Mouse (Mus musculus): ENCODE measurements at regions not wholly inside any gene's neighbourhood (a gene's known extent, or its start where the extent isn't known, plus 50 kb on each side); places are given as distances from the start of the nearest gene placed in this dataset.
A peak's percentile ranks its signal among the peaks of the same experiment; 100 is the strongest.

DNA sequence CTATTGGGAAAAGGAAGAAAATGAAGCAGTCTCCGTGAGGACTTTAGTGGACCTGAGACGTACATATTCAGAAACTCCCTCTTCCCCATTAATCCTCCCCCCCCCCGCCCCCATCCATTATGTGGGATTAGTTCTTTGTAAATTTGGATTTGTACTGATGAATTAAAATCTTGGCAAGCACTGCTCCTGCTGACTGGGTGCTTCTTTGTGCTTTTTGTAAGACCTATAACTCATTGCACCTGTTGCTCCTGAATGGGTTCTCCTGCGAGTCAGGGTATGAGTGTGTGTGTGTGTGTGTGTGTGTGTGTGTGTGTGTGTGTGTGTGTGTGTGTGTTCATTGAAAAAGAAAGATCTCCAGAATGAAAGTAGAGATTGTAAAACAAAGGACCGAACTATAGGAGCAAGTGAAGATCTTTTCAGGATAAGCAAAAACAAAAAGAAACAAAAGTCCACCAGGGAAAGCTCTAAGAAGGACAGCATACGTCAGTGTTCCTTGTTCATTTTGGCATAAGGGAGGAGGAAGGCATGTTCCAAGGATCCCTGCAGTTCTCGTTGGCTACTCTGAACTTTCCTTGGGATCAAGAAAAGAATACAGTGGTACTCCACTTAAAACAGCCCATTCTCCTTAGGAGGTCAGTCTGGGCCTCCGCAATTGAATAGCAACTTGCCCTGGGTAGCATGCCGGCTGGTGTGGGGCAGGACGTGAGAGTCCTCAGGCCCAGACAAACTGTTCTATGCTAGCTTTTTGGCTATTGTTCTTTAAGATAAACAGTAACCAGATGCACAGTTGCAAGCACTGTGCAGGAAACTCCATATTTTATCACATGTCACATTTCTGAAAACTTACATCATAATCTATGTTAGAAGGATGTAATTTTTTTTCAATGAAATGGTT is 131.9 kb upstream of the Zfp462 start:
- no peak for DNase-seq (ENCODE audit: low spot score)

DNA sequence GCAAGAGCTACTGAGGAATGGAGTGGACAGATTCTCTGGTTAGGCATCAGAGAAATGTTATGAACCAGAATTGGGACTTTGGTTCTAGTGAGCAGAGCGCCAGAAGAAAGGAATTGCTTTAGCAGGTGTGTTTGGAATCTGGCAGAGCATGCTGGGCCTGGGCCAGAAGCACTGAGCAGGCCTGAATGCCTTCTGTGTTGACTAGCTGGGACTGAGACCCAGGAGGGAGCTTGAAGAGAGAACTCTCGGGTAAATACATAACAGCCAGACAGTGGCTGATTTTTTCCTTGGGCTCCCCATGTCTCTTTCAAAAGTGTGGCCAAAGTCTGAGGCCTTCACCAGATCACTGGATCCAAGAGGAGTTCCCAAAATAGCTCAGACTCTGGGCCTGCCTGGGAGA is 107.5 kb upstream of the Zfp462 start:
- no peak for DNase-seq (ENCODE audit: low spot score)

DNA sequence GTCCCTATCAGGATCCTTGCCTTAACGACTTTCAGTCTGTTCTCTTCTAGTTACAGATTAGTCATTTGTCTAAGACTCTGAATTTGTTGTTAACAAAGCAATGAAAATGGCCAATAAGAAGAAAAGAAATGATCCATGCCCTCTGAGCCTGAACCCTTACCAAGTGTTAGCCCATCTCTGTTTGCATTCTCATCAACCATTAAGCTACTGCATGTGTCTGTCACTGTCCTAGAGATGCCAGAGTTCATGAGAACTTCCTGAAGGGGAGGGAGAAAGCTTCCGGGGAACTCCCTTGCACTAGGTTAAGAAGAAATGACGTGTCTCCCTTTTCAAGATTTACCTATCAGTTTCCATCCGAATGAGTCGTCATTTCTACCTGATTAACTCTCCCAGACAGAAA is 106.7 kb upstream of the Zfp462 start:
- DNase-seq (ENCODE audit: low spot score) = no peak

DNA sequence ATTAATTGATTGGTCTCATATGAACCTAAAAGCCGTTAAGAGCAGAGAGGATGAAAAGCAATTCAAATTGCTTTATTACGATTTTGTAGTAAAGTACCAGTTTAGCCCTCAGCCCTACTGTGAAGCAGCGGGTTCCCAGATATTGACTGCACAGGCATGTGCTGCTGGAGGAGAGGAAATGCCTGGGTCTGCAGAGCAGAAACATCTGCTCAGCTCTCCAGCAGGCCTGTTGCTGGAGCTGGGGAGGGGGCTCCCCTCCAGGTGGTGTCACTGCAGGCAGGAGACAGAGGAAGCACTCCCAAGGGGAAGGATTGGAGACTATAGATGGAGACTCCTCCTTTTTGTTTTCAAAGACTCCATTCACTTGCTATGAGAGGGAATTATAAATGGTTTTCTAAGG is 106.1 kb upstream of the Zfp462 start:
- DNase-seq (ENCODE audit: low spot score) = no peak

DNA sequence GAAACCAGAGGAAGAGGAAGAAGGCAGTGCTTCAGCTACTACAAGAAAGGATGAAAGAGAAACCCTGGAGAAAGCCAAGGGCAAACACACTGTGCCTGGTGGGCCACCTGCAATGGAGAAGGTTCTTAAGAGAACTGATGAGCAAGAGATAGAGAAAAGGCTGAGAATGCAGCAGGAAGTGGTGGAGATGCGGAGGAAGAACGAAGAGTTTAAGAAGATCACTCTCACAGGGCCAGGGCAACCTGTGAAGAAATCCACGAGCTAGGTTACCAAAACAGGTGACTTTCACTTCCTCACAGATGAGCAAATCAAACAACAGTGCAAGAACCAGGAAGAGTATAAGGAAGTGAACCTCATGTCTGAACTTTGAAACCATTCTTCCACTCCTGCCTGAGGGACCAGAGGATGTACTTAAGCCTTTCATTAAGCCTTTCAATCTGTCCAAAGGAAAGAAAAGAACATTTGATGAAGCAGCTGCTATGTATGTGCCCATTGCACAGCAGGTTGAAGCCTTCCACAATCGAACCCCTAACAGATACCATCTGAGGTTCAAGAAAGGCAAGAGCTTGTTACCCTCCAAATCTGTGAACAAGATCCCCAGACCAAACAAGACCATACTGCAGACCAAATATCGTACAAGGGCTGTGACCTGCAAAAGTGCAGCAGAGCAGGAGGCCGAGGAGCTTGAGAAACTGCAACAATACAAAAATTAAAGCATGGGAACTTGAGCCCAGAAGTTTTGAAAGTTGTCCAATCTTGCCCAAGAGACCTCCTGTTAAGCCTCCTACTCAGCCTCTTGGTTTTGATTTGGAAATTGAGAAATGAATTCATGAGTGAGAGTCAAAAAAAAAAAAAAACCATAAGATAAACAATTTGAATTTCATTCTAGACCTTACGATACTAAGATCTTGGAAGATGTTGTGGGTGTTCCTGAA is 91.6 kb upstream of the Zfp462 start:
- DNase-seq (ENCODE audit: low spot score) = no peak

DNA sequence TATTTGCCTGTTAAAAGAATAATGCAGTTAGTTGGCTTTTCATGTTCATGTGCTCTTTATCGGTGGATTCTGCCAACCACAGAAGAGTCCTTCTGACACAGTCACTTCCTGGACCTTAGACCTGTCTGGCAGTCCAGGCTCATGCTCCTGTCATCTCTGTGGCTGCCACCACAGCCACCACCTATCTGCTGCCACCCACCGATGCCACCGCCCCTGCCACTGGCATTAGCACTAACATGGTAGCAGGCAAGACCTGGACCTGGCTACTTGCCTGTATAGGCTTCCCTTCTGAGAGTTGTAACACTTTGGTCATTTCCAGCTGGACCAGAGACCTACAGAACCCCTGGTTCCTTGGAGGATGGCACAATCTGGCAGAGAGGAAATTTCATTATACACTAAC is 86.2 kb upstream of the Zfp462 start:
- DNase-seq (ENCODE audit: low spot score) = no peak

DNA sequence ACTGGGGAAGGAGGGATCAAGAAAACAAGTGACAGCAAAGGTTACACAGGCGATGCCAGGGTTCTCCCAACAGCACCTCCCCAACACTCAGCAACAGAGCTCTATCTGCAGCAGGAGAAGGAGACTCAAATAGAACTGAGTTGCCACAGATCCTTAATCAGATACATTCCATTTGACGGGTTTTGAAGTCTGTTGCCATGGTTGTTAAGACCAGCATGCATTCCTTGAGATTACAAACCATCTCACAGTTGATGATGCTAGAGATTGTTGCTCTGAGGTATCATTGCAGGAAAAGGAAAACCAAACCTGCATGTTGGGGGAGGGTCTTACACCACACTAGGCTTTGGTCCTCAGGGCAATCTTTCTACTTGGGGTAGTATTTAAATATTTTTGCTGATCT is 78.8 kb upstream of the Zfp462 start:
- DNase-seq (ENCODE audit: low spot score) = no peak

DNA sequence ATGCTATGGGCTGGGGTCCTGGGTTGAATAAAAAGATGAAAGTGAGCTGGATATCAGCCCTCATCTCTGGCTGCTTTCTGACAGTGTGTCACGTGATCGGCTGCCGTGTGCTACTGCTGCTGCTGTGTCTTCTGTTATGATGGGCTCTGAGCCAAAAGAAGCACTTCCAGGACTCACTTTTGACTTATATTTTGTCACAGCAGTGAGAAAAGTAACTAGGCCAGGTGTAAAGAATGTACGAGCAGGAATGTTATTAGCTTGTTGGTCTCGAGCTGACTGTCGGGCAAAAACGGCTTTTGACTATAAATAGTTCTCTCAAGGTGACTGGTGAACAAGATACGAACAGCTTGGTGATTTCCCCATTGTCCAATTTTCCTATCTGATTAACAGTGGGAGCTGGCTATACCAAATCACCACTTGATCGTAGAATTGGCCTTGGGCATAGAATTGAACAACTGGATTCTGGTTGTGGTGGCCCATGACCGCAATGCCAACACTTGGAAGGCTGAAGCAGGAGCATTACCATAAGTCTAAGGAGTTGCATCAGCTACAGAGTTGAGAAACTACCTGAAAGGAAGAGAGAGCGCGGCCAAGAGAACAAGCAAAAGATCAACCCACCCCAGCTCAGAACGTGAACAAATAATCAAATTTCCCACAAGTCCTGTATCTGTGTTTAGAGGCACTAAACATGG is 70.6 kb upstream of the Zfp462 start:
- DNase-seq (ENCODE audit: low spot score) = no peak

DNA sequence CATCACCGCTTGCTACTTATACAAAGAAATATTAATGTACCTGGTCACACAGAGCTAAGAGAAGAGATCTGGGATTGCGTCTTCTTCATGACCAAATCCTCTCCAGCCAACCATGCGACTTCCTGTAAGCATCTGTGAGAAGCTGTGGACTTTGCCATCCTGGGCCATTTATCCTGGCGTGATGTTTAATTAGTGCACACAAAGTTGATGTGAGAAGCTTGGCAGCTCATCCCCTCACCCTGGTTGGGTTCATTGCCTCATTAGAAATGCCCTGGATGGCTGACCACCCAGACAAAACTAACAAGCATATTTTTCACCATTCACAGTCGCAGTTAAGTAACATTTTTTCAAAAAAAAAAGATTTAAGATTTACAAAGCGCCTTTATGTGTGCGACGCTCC is 69.3 kb upstream of the Zfp462 start:
- DNase-seq (ENCODE audit: low spot score) = peak; percentile 35

DNA sequence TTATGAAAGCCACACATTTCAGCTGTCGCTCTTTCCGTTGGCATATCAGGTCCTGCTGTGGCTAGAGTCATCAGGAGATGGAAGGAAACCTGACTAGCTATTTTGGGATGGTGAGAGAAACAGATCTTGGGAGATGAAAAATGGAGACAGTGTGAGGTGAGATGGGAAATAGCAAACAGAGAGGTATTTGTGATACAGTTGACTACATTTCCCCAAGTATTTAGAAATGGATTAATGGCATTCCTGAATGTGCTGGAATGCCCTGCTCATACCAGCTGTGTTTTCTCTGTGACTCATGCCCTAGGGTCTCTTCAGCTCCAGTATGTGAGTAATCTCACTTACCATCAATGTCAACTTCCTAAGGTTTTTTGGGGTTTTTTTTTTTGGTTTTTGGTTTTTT is 67.5 kb upstream of the Zfp462 start:
- no peak for DNase-seq (ENCODE audit: low spot score)

DNA sequence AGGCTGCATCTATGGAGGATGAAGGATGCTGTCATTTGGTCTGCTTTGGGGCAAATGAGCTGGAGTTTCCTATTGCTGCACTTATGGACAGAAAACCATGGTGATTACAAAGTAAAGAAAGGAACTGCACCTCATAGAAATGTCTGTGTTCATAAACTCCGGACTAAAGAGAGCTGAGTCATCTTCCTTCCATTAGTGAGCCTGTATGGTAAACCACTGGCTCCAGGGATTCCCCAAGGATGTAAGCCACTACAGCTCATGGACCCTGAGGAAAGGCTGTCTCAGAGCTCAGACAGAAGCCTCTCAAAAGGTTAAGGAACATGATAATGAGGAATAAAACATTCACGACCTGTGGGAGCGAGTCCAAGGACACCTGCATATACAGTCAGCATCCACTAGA is 66.3 kb upstream of the Zfp462 start:
- no peak for DNase-seq (ENCODE audit: low spot score)

DNA sequence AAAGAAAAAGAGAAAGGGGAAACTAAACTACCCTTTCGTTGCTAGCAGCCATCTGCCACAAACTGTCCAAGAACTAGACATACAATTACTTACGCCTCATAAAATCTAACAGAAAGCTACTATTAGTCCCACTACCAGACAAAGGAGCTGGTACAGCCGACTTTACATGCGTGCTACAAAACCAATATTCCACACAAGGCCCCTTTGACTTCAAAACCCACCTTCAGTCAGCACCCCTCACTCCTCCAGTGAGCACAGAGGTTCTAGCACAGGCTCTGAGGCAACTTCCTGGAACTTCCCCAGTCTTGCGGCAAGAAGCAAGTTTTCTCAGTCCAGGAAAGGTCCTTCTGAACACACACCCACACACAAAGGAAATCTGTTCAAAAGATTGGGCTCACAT is 51.6 kb upstream of the Zfp462 start:
- DNase-seq (ENCODE audit: low spot score) = peak; percentile 8
